Mouse (Mus musculus): ENCODE measurements around the gene Tas1r2. TPM values are rescaled to one million over a fixed set of nuclear protein-coding genes. Genes with fewer than 3 reads are reported as not detected.

Gene Tas1r2
- polyA plus RNA-seq, 1 experiment from 2014 or later: not detected

Small RNA genes within 50 kb of the gene (microRNA-seq; reads per million reads assigned to microRNA genes)
- not detected for gene Mir7020 (ENCODE audit: insufficient number of aligned reads)

Other genes with a start within 250 kb of the Tas1r2 start
- 2.5 and 3.5 TPM in 2 replicates for gene Iffo2, start 123.0 kb upstream of the Tas1r2 start, polyA plus RNA-seq (2014; fragmentation: Nextera tagmentation; extraction: Ambion mirVana)
- not detected in 2 replicates for gene Gm21969, start 50.4 kb upstream of the Tas1r2 start, polyA plus RNA-seq (2014; fragmentation: Nextera tagmentation; extraction: Ambion mirVana)
- 14.5 and 16.2 TPM in 2 replicates for gene Aldh4a1, start 30.7 kb upstream of the Tas1r2 start, polyA plus RNA-seq (2014; fragmentation: Nextera tagmentation; extraction: Ambion mirVana)
- gene Pax7, start 180.0 kb downstream of the Tas1r2 start, polyA plus RNA-seq (2014; fragmentation: Nextera tagmentation; extraction: Ambion mirVana): 0.57 and 0.73 TPM in 2 replicates